Mouse (Mus musculus) cerebellum, adult (tissue): Measurements from ENCODE around the gene Gm49353.

Source experiments
- ATAC-seq: cut with Nextera tagmentation; 2 replicates; pipeline ENCODE4 v1.9.2; 2017; ENCODE audit warnings: mild to moderate bottlenecking, moderate library complexity, mixed read lengths; ENCODE audit not compliant: insufficient number of reproducible peaks, low FRiP score, low TSS enrichment

Gene Gm49353

GRCm38 (mm10) chr10:29198642-29199041 is at the start of gene Gm49353:
Gm49353 (plus strand) TSS chr10:29198954.
- no peak for ATAC-seq

- no peak for ATAC-seq
These were observed 43.5 kb upstream of the Gm49353 start for GRCm38 (mm10) chr10:29155304-29155703.

GRCm38 (mm10) chr10:29161664-29162063 is 37.1 kb upstream of the Gm49353 start:
- no peak for ATAC-seq

- no peak for ATAC-seq
These were observed 25.0 kb upstream of the Gm49353 start for GRCm38 (mm10) chr10:29173778-29174177.

- no peak for ATAC-seq
These were observed 23.1 kb upstream of the Gm49353 start for GRCm38 (mm10) chr10:29175656-29176055.

- no peak for ATAC-seq
These were observed 21.9 kb upstream of the Gm49353 start for GRCm38 (mm10) chr10:29176881-29177280.

GRCm38 (mm10) chr10:29178003-29178402 is 20.8 kb upstream of the Gm49353 start:
- ATAC-seq, result no peak

GRCm38 (mm10) chr10:29180210-29180609 is 18.5 kb upstream of the Gm49353 start:
- no peak for ATAC-seq

GRCm38 (mm10) chr10:29181046-29181445 is 17.7 kb upstream of the Gm49353 start:
- ATAC-seq, result no peak

- no peak for ATAC-seq
These were observed 5.0 kb upstream of the Gm49353 start for GRCm38 (mm10) chr10:29193769-29194168.

GRCm38 (mm10) chr10:29196811-29197210 is 1.9 kb upstream of the Gm49353 start:
- ATAC-seq, result no peak

- ATAC-seq, result no peak
These were observed 1.1 kb downstream of the Gm49353 start for GRCm38 (mm10) chr10:29199835-29200234.

- no peak for ATAC-seq
These were observed 1.9 kb downstream of the Gm49353 start for GRCm38 (mm10) chr10:29200609-29201008.

- peak; percentile 88 for ATAC-seq
These were observed 8.0 kb downstream of the Gm49353 start for GRCm38 (mm10) chr10:29206730-29207129.

GRCm38 (mm10) chr10:29208735-29209134 is 10.0 kb downstream of the Gm49353 start:
- ATAC-seq, result no peak

GRCm38 (mm10) chr10:29211453-29211852 is 12.7 kb downstream of the Gm49353 start, which contains the start of gene 9330159F19Rik:
9330159F19Rik (plus strand) TSS chr10:29211606.
- no peak for ATAC-seq

GRCm38 (mm10) chr10:29213534-29214100 is 14.9 kb downstream of the Gm49353 start:
- ATAC-seq, result no peak

- no peak for ATAC-seq
These were observed 18.2 kb downstream of the Gm49353 start for GRCm38 (mm10) chr10:29216957-29217356.

GRCm38 (mm10) chr10:29217451-29217850 is 18.7 kb downstream of the Gm49353 start:
- ATAC-seq, result no peak

- ATAC-seq, result no peak
These were observed 26.6 kb downstream of the Gm49353 start for GRCm38 (mm10) chr10:29225329-29225728.

GRCm38 (mm10) chr10:29231208-29231607 is 32.5 kb downstream of the Gm49353 start:
- ATAC-seq, result no peak
